Mouse (Mus musculus): Measurements from ENCODE around the gene Scube2.

DNA sequence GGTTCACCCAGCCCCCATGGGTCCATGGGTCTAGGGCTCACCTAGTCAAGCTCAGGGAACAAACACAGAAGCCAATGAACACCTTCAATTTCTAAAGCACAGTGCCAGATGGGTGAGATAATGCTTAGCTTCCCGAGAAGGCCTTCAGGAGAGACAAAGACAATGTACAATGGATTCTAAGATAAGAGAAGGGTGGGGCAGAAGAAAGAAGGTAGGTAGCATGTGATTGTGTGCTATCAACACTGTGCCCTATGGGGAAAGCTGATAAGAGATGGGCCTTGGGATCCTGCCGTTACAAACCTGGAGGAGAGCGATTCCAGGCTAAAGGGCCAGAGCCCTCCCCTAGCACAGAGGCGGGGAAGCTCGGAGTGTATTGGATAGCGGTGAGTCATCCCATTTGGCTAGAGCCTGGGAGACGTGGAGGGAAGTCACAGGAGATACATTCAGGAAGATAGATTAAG is 12.7 kb downstream of the Scube2 start:
- TF ChIP-seq MAFK (IDR thresholded peaks at IDR 0.05; ENCODE audit: insufficient read depth, low read depth, low read length) (no peak), CHD2 (IDR thresholded peaks at IDR 0.05; ENCODE audit: low read depth, low read length) (no peak), HCFC1 (IDR thresholded peaks at IDR 0.05; ENCODE audit: borderline replicate concordance, insufficient read depth, low read length) (no peak), ZNF384 (IDR thresholded peaks at IDR 0.05; ENCODE audit: low read depth, low read length) (no peak)
